12 mouse cellular contexts compared by ENCODE assay signal in genomic region chr15:11862785-11863539, GRCm38 (mm10). TPM values are rescaled to one million over a fixed set of nuclear protein-coding genes. Genes with fewer than 3 reads are reported as not detected.
DNase-seq lines count a peak whose midpoint lies in the region; TF ChIP-seq lines count a peak whose summit lies in the region.
"Had no signal": no experiment of that assay in that cellular context is flagged by ENCODE, and none has a peak within 500 bp of the region (broad histone marks: within the 10 kb centered on the region; RNA-seq: fewer than 3 reads in every experiment).

No protein-coding gene starts in this region.

- no peaks in the 10 kb centered on the region for H3K36me3 ChIP-seq in thymus, adult 2 months (ENCODE audit: control insufficient read depth, insufficient read depth, low read length)
- H3K36me3 ChIP-seq: hindbrain, embryonic 13.5 days; limb, embryonic 12.5 days had no signal

- DNase-seq in cerebellum, postnatal 14 days: peak; percentile 12 to 21
- no peak for DNase-seq in cerebellum, adult 18-20 months
- peak; percentile 20 for DNase-seq in urinary bladder, postnatal 14 days (ENCODE audit: low spot score)
- no peak for DNase-seq in urinary bladder, postnatal 25 days (ENCODE audit: low spot score)
- peak; percentile 22 to 25 for DNase-seq in layer of hippocampus, postnatal 10 days (ENCODE audit: low spot score in 2 of 2)
- no peak for DNase-seq in retina, postnatal 1 day
- no peak for DNase-seq in thymus, adult 2 months
- no peak for DNase-seq in natural killer cell, adult 2 months (ENCODE audit: low spot score in 2 of 2)
- DNase-seq: gastrocnemius, postnatal 25 days had no signal

- no peak for TF ChIP-seq CTCF in thymus, adult 2 months (IDR thresholded peaks at IDR 0.05; ENCODE audit: borderline replicate concordance, control insufficient read depth, extremely low read depth, insufficient read depth, low read length, poor library complexity)

- 92% methylated on average over 15 of the region's 15 CpGs for WGBS in thymus, adult 2 months

- no peaks in the 10 kb centered on the region for H3K27me3 ChIP-seq in thymus, adult 2 months (ENCODE audit: control insufficient read depth, insufficient read depth, low read length)
- H3K27me3 ChIP-seq: heart, embryonic 12.5 days; hindbrain, embryonic 13.5 days; limb, embryonic 12.5 days had no signal

- no peaks in the 10 kb centered on the region for H3K4me1 ChIP-seq in thymus, adult 2 months (replicated peaks; ENCODE audit: control insufficient read depth, insufficient read depth, low read length)
- H3K4me1 ChIP-seq: hindbrain, embryonic 13.5 days; limb, embryonic 12.5 days had no signal

- no peak overlapping the region for H3K27ac ChIP-seq in thymus, adult 2 months (ENCODE audit: control insufficient read depth, insufficient read depth, low read length)
- H3K27ac ChIP-seq: hindbrain, embryonic 13.5 days; limb, embryonic 12.5 days had no signal

- no peak for TF ChIP-seq POLR2A in thymus, adult 2 months (IDR thresholded peaks at IDR 0.05; ENCODE audit: control insufficient read depth, extremely low read depth, insufficient read depth, low read length, poor library complexity)

- no peak overlapping the region for H3K4me3 ChIP-seq in thymus, adult 2 months (ENCODE audit: control insufficient read depth, insufficient read depth, low read length)
- H3K4me3 ChIP-seq: heart, embryonic 12.5 days; hindbrain, embryonic 13.5 days; limb, embryonic 12.5 days had no signal

RNA-seq across cellular contexts. Expression of gene Npr3, which starts 44.1 kb away (rescaled TPM):
- total RNA-seq in layer of hippocampus, postnatal 10 days (2021): 10 to 100 TPM; 20.1 to 21.6 TPM
- polyA plus RNA-seq in thymus, adult 2 months (2012; rRNA removed): 0.50 and 1.4 TPM in 2 replicates

Comparison
In these comparisons a context has a peak if more than half of its experiments do, and no peak if none do; other contexts are left out.
1. DNase-seq: peak in cerebellum, postnatal 14 days (2 of 2), urinary bladder, postnatal 14 days (single experiment) and layer of hippocampus, postnatal 10 days (2 of 2); none in cerebellum, adult 18-20 months (0 of 2), urinary bladder, postnatal 25 days (single experiment), retina, postnatal 1 day (single experiment), thymus, adult 2 months (single experiment) and natural killer cell, adult 2 months (0 of 2).